Mouse (Mus musculus) megakaryocyte, embryonic 14.5 days (primary cell): ENCODE measurements around the gene Mphosph9. TPM values are rescaled to one million over a fixed set of nuclear protein-coding genes. Genes with fewer than 3 reads are reported as not detected.

Experiments
- H3K27me3 ChIP-seq: replicated peaks from 2 replicates; pipeline ENCODE3; 2012; ENCODE audit warnings: inconsistent platforms
- H3K36me3 ChIP-seq: replicated peaks from 2 replicates; pipeline ENCODE3; 2012; ENCODE audit warnings: low read length, inconsistent platforms, mixed read lengths
- H3K4me1 ChIP-seq: 2 replicates; pipeline ENCODE4 v1.6.1; 2012; ENCODE audit warnings: inconsistent platforms
- H3K4me3 ChIP-seq: replicated peaks from 2 replicates; pipeline ENCODE3; 2012; ENCODE audit warnings: moderate library complexity, mild to moderate bottlenecking, inconsistent platforms
- H3K9me3 ChIP-seq: 2 replicates; pipeline ENCODE4 v1.6.1; 2012; ENCODE audit warnings: inconsistent platforms
- FLI1 ChIP-seq: IDR thresholded peaks from 2 replicates; pipeline ENCODE4 v1.6.1; 2012; ENCODE audit warnings: low read length, inconsistent platforms, mixed read lengths
- GATA1 ChIP-seq: IDR thresholded peaks from 3 replicates; pipeline ENCODE4 v1.6.1; 2012; ENCODE audit warnings: mixed read lengths, low read length, inconsistent platforms, borderline replicate concordance
- polyA plus RNA-seq: library from polyadenylated mRNA; stranded (reverse); fragments of >175 nt; gene quantifications from 2 replicates; pipeline ENCODE4 v1.2.3, GENCODE M21; 2012; ENCODE audit warnings: low replicate concordance; ENCODE audit not compliant: insufficient read depth

The Mphosph9 gene
- polyA plus RNA-seq, 1 experiment = 1.8 TPM

DNA sequence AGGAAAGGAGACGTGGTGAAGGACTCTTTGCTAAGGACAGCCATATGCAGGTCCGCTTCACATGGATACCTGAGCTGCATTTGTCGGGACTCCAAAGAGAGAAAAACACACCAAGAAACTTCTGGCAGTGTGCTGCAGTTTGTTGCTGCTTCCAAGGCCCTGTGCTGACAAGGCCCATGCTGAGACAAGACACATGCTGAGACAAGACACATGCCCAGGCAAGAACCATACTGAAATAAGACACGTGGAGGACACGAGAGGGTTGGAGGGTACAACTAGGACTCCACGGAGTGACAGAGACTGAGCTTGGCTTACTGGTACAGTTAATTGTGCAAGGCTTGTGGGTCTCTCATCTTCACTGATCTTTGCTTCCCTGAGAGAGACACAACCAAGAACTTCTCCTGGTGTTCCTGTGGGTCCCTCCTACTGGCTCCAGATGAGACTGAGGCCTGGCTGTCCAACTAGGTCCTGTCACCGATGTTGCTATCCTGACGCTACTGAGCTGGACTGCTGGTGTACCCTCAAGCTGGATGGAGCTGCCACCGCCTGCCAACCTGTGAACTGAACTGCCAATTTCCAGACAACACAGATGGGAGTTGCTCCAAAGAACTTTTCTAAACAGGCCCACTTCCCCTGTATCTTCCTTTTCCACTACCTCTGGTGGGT, 84.4 kb downstream of the Mphosph9 start:
- TF ChIP-seq GATA1 (no peak), FLI1 (no peak)

GRCm38 (mm10) chr5:124241686-124242444, 85.9 kb downstream of the Mphosph9 start:
- peaks cover 89% of the 10 kb centered on the region for H3K36me3 ChIP-seq
- H3K27me3 ChIP-seq = no peaks in the 10 kb centered on the region
- H3K9me3 ChIP-seq = no peaks in the 10 kb centered on the region
- peaks cover 99% of the 10 kb centered on the region for H3K4me1 ChIP-seq
- TF ChIP-seq GATA1 (no peak), FLI1 (no peak)
- peak overlapping the region; percentile 81 for H3K4me3 ChIP-seq

More for the DNA sequence above, 84.4 kb downstream of the Mphosph9 start:
- no peaks in the 10 kb centered on the region for H3K27me3 ChIP-seq
- peaks cover 100% of the 10 kb centered on the region for H3K4me1 ChIP-seq
- H3K4me3 ChIP-seq = no peak overlapping the region
- H3K9me3 ChIP-seq = no peaks in the 10 kb centered on the region
- H3K36me3 ChIP-seq = peaks cover 86% of the 10 kb centered on the region

DNA sequence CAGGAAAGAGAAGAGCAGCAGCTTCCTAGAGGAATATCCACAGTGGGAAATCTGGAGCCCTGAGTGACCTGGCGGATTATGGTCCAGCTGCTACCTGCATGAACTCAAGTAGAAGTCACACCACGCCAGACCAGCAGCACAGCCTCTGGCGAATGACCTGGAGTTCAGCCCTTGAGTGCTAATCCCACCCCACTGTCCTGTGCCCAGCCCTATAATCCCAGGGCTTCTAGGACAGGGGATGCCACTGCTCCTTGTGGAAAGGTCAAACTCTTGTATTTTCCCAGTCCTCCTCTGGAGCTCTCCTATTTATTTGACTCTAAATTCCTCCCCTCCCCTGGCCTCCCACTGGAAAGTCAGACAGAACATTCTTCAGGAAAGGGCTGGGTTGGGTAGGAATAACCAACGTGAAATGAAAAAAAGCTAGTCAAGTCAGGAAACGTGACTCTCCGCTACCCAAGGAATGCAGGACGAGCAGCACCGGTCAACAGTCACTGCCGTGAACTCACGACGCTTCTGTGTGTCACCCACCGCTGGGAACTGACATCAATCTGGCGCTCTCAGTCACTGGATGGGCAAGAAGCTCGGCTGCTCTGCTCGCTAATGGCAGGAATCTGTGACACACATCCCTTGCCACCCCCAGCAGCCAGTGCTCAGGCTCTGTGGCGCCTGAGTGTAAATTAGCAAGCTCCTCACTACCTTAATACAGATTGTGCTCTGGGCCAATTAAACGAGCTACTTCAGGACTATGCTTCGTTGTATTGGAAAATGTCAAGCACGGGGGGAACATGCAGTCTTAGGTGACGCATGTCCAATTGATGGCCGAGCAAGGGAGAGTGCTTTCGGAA, 86.7 kb downstream of the Mphosph9 start:
- H3K9me3 ChIP-seq = no peaks in the 10 kb centered on the region
- peak overlapping the region; percentile 44 for H3K4me3 ChIP-seq
- H3K27me3 ChIP-seq = no peaks in the 10 kb centered on the region
- H3K36me3 ChIP-seq = peaks cover 90% of the 10 kb centered on the region
- no peak for TF ChIP-seq GATA1
- no peak for TF ChIP-seq FLI1
- H3K4me1 ChIP-seq = peaks cover 99% of the 10 kb centered on the region

- peaks cover 98% of the 10 kb centered on the region for H3K4me1 ChIP-seq
- peaks cover 80% of the 10 kb centered on the region for H3K36me3 ChIP-seq
- H3K9me3 ChIP-seq = no peaks in the 10 kb centered on the region
- H3K27me3 ChIP-seq = no peaks in the 10 kb centered on the region
- TF ChIP-seq GATA1 = no peak
- TF ChIP-seq FLI1 = no peak
- H3K4me3 ChIP-seq = no peak overlapping the region
These were observed 91.6 kb downstream of the Mphosph9 start for GRCm38 (mm10) chr5:124236180-124236579.

GRCm38 (mm10) chr5:124234778-124235177, 93.0 kb downstream of the Mphosph9 start:
- H3K27me3 ChIP-seq = no peaks in the 10 kb centered on the region
- peaks cover 73% of the 10 kb centered on the region for H3K36me3 ChIP-seq
- H3K9me3 ChIP-seq = no peaks in the 10 kb centered on the region
- TF ChIP-seq GATA1 (no peak), FLI1 (no peak)
- peak overlapping the region; percentile 12 for H3K4me3 ChIP-seq
- H3K4me1 ChIP-seq = peaks cover 96% of the 10 kb centered on the region

GRCm38 (mm10) chr5:124233874-124234661, 93.7 kb downstream of the Mphosph9 start:
- peaks cover 73% of the 10 kb centered on the region for H3K36me3 ChIP-seq
- TF ChIP-seq GATA1 (no peak), FLI1 (no peak)
- H3K27me3 ChIP-seq = no peaks in the 10 kb centered on the region
- peaks cover 89% of the 10 kb centered on the region for H3K4me1 ChIP-seq
- no peaks in the 10 kb centered on the region for H3K9me3 ChIP-seq
- H3K4me3 ChIP-seq = peak overlapping the region; percentile 46

DNA sequence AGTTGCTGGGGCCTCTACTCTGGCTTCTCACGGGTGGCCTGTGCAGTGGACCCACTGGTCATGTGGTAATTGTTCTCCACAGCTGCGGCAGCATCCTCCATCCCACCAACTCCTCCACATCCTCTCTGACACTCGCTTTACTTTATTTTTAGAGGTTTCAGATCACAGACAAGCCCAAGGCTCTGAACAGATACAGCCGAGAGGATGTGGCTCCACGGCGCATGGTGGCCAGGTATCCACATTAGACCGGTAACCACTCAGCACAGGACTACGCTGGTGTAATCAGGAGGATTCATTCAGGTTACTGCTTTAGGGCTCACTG, 94.7 kb downstream of the Mphosph9 start:
- TF ChIP-seq FLI1 = no peak
- TF ChIP-seq GATA1 = no peak
- Histone ChIP-seq H3K4me1 (peaks cover 82% of the 10 kb centered on the region), H3K27me3 (no peaks in the 10 kb centered on the region), H3K36me3 (peaks cover 63% of the 10 kb centered on the region), H3K9me3 (no peaks in the 10 kb centered on the region), H3K4me3 (no peak overlapping the region)

DNA sequence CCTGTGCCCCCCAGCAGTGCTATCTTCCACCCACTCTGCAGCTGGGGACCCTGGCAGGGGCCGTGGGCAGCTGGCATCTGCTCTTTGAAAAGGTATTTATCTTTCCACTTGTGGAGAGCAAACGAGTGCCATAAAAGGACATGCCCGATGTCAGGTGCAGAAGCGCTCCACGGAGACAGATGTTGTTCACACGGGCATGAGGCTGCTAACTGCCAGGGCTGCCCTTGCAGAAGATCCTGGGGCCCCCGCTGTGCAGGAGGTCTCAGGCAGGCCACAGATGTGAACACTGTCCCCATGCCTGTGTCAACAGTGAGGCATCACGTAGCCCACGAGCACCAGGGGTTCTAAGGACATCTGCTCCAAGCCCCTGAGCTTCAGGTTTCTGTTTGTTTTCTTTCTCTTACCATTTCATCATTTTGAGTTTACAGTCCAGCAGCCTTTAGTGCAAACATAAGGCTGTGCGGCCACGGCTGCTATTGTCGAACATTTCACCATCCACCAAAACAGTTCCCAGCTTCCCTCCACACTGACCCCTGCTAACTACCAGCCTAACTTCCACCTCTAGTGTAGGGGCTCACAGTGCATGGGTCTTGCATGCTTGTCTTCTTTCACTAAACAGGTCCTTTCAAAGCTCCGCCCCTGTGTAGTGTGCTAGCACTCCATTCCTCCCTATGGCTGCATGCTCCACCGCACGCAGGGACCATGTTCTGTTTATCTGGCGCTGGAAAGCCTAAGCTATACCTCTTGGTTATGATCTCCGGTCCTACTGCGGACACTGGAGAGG, 95.2 kb downstream of the Mphosph9 start:
- Histone ChIP-seq H3K4me3 (no peak overlapping the region), H3K4me1 (peaks cover 79% of the 10 kb centered on the region), H3K36me3 (peaks cover 58% of the 10 kb centered on the region), H3K27me3 (no peaks in the 10 kb centered on the region), H3K9me3 (no peaks in the 10 kb centered on the region)
- TF ChIP-seq FLI1 (no peak), GATA1 (no peak)

DNA sequence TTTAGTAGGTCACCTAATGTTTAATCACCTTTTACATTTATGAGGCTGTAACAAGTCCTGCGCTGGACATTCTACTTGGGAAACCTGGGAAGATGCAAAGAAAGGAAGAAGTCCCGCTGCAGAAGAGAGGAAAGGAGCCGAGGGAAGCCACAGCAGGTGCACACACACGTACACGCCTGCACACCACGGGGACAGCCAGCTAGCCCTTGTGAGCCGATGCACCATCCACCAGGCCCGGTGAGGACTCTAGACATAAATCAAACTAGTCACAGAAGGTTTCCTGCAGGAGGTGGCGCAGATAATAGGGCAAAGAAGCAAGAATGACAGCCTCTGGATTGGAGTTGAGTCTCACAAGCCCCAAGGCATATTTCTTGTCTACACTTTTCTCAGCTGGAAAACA, 97.3 kb downstream of the Mphosph9 start:
- peaks cover 81% of the 10 kb centered on the region for H3K4me1 ChIP-seq
- H3K9me3 ChIP-seq = no peaks in the 10 kb centered on the region
- TF ChIP-seq FLI1 = no peak
- no peak for TF ChIP-seq GATA1
- H3K27me3 ChIP-seq = no peaks in the 10 kb centered on the region
- H3K4me3 ChIP-seq = peak overlapping the region; percentile 38
- H3K36me3 ChIP-seq = peaks cover 58% of the 10 kb centered on the region
